Mouse (Mus musculus) midbrain, embryonic 15.5 days (tissue): Measurements from ENCODE around the gene Sync. TPM values are rescaled to one million over a fixed set of nuclear protein-coding genes. Genes with fewer than 3 reads are reported as not detected.
A peak's percentile ranks its signal among the peaks of the same experiment; 100 is the strongest.

Experiments used
- ATAC-seq: fragments of 200-750 bp; cut with Nextera tagmentation; replicated peaks from 2 replicates; pipeline ENCODE4 v1.8.0; 2017; ENCODE audit warnings: moderate TSS enrichment
- H3K27ac ChIP-seq: fragments of 300-500 bp; sonication (generic); 2 replicates; pipeline ENCODE4 v1.5.1; 2015; ENCODE audit warnings: mild to moderate bottlenecking, inconsistent platforms
- H3K27me3 ChIP-seq: fragments of 300-500 bp; sonication (generic); replicated peaks from 2 replicates; pipeline ENCODE4 v1.6.1; 2015; ENCODE audit warnings: inconsistent platforms
- H3K36me3 ChIP-seq: fragments of 300-500 bp; sonication (generic); replicated peaks from 2 replicates; pipeline ENCODE4 v1.6.1; 2015; ENCODE audit warnings: inconsistent platforms
- H3K4me1 ChIP-seq: fragments of 300-500 bp; sonication (generic); 2 replicates; pipeline ENCODE4 v1.6.1; 2015; ENCODE audit warnings: inconsistent platforms
- H3K4me2 ChIP-seq: fragments of 300-500 bp; sonication (generic); 2 replicates; pipeline ENCODE4 v1.6.1; 2015; ENCODE audit warnings: inconsistent platforms, mild to moderate bottlenecking, moderate library complexity
- H3K4me3 ChIP-seq: fragments of 300-500 bp; sonication (generic); 2 replicates; pipeline ENCODE4 v1.5.1; 2015; ENCODE audit warnings: mild to moderate bottlenecking, inconsistent platforms
- H3K9ac ChIP-seq: fragments of 300-500 bp; sonication (generic); 2 replicates; pipeline ENCODE4 v1.6.1; 2015; ENCODE audit warnings: mild to moderate bottlenecking, inconsistent platforms
- H3K9me3 ChIP-seq: fragments of 300-500 bp; sonication (generic); 2 replicates; pipeline ENCODE4 v1.6.1; 2016; ENCODE audit warnings: inconsistent platforms
- WGBS: fragments of 180-500 bp; shearing (Covaris S2); methylation state at CpG from one replicate; pipeline ENCODE4 v1.1.7; 2015; ENCODE audit warnings: mixed read lengths; 5-methylcytosine and 5-hydroxymethylcytosine counted together
- microRNA-seq: library from miRNA; unstranded; fragments of <30 nt; microRNA quantifications from one replicate; pipeline ENCODE4, GENCODE M21; 2016
- polyA plus RNA-seq: library from polyadenylated mRNA; unstranded; fragments of >200 nt; fragmentation: Nextera tagmentation; extraction: Ambion mirVana; gene quantifications from 2 replicates; pipeline ENCODE4 v1.2.1, GENCODE M21; 2015

Sync gene
- polyA plus RNA-seq, 1 experiment from 2014 or later, result 0.86 TPM

GRCm38 (mm10) chr4:129351111-129351510, 63.7 kb downstream of the Sync start:
- no peaks in the 10 kb centered on the region for H3K27me3 ChIP-seq
- H3K4me3 ChIP-seq, result no peak overlapping the region
- H3K36me3 ChIP-seq, result peaks cover 6% of the 10 kb centered on the region; the same call in 1 of the 2 replicates
- ATAC-seq, result 0 out of 2 replicates have a peak, but pooled peaks have one; percentile 9
- WGBS, result 78% methylated on average over 6 of the region's 6 CpGs
- H3K4me2 ChIP-seq, result no peak overlapping the region
- no peaks in the 10 kb centered on the region for H3K4me1 ChIP-seq
- no peaks in the 10 kb centered on the region for H3K9me3 ChIP-seq
- H3K9ac ChIP-seq, result no peak overlapping the region
- H3K27ac ChIP-seq, result no peak overlapping the region

DNA sequence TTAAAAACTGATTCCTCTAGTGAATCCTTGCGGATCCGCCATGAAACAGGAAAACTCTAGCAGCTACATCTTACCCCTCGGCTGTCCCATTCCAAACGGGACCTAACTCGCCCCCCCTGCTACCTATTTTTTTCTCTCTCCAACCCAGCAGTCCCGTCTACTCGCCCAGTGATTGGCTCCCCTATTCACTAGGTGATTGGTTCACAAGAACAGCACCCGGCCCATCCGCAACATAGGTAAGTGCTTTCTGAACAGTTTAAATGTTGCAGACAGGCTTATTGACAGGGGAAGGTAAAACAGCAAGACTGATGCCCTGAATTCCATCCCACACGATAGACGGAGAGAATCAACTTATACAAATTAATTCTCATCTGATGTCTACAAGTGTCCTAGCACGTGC, 65.8 kb downstream of the Sync start:
- WGBS, result 92% methylated on average over 12 of the region's 12 CpGs
- Histone ChIP-seq H3K4me1 (no peaks in the 10 kb centered on the region), H3K9me3 (no peaks in the 10 kb centered on the region), H3K27me3 (no peaks in the 10 kb centered on the region), H3K9ac (no peak overlapping the region), H3K4me3 (no peak overlapping the region), H3K4me2 (no peak overlapping the region), H3K36me3 (peaks cover 9% of the 10 kb centered on the region; the same call in 1 of the 2 replicates), H3K27ac (no peak overlapping the region)
- ATAC-seq, result no peak

DNA sequence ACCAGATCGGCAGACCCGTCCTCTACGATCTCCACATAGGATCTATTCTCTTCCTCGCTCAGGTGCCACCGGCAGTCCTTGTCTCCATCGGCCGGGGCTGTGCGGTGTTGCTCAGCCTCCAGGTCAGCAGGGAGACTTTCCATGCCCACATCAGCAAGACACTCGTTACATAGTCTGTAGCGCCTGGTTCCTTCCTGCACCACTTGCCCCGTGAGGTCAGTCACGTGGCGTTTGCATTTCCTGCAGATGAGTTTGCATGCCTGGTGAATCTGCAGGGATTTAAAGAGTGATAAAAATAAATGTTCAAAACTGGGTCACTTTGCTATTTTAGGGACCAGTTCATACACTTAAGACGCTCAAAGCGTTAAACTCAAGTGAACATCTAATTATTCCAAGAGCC, 66.8 kb downstream of the Sync start:
- WGBS, result 80% methylated on average over 15 of the region's 15 CpGs
- H3K36me3 ChIP-seq, result peaks cover 9% of the 10 kb centered on the region; the same call in 1 of the 2 replicates

DNA sequence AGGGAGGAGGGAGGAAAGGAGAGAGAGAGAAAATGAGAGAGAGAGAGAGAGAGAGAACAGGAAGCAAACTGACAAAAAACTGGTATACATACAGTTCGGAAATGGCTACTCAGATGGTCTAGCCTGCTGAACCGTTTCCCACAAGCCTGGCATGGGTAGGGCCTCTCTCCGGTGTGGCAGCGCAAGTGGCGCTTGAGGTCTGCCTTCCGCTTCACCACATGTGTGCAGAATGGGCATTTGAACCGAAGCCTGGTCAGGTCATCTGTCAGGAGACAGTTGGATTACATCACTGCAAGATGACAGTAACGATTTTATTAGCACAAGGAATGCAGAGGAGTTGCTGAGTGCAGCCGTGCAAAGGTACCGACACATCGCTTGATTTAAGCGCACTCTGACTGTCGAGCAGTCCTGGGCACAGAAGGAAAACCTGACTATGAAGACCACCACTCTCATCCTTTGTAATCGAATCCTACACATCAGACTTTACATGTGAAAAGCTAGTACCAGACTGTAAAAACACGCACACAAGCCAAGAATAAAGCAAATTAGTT, 70.3 kb downstream of the Sync start:
- H3K27me3 ChIP-seq, result no peaks in the 10 kb centered on the region
- H3K9me3 ChIP-seq, result no peaks in the 10 kb centered on the region
- ATAC-seq, result no peak
- H3K4me3 ChIP-seq, result no peak overlapping the region
- no peak overlapping the region for H3K9ac ChIP-seq
- H3K4me2 ChIP-seq, result no peak overlapping the region
- no peaks in the 10 kb centered on the region for H3K4me1 ChIP-seq
- 89% methylated on average over 15 of the region's 15 CpGs for WGBS
- H3K36me3 ChIP-seq, result peaks cover 14% of the 10 kb centered on the region; the same call in 1 of the 2 replicates
- no peak overlapping the region for H3K27ac ChIP-seq

More for the DNA sequence above, 66.8 kb downstream of the Sync start:
- Histone ChIP-seq H3K27ac (no peak overlapping the region), H3K9me3 (no peaks in the 10 kb centered on the region), H3K9ac (no peak overlapping the region), H3K4me2 (no peak overlapping the region), H3K4me3 (no peak overlapping the region), H3K27me3 (no peaks in the 10 kb centered on the region), H3K4me1 (no peaks in the 10 kb centered on the region)
- ATAC-seq, result no peak

Small RNAs within 50 kb of the gene (microRNA-seq; reads per million reads assigned to microRNA genes)
- not detected for gene Gm22994

Other genes starting within 250 kb of the Sync start
- 34.6 and 35.4 TPM in 2 replicates for gene Rnf19b, start 229.3 kb upstream of the Sync start, polyA plus RNA-seq
- not detected in 2 replicates for gene Tmem54, start 182.1 kb upstream of the Sync start, polyA plus RNA-seq
- 76.7 and 78.1 TPM in 2 replicates for gene Hpca, start 165.6 kb upstream of the Sync start, polyA plus RNA-seq
- gene Fndc5, start 150.6 kb upstream of the Sync start, polyA plus RNA-seq, result 7.0 and 7.8 TPM in 2 replicates
- 21.8 and 24.4 TPM in 2 replicates for gene S100pbp, start 97.9 kb upstream of the Sync start, polyA plus RNA-seq
- gene Yars, start 97.9 kb upstream of the Sync start, polyA plus RNA-seq, result 114 and 116 TPM in 2 replicates
- 9.4 and 9.7 TPM in 2 replicates for gene C77080, start 26.2 kb upstream of the Sync start, polyA plus RNA-seq
- 260 and 271 TPM in 2 replicates for gene Rbbp4, start 47.8 kb downstream of the Sync start, polyA plus RNA-seq
- gene Zbtb8os, start 48.1 kb downstream of the Sync start, polyA plus RNA-seq, result 19.9 and 21.1 TPM in 2 replicates
- 20.4 and 21.5 TPM in 2 replicates for gene Zbtb8a, start 90.5 kb downstream of the Sync start, polyA plus RNA-seq
- 19.0 and 19.8 TPM in 2 replicates for gene Zbtb8b, start 153.2 kb downstream of the Sync start, polyA plus RNA-seq
- gene Bsdc1, start 174.0 kb downstream of the Sync start, polyA plus RNA-seq, result 38.6 and 39.9 TPM in 2 replicates
- 0.49 and 0.52 TPM in 2 replicates for gene Tssk3, start 203.4 kb downstream of the Sync start, polyA plus RNA-seq
- gene Fam229a, start 203.6 kb downstream of the Sync start, polyA plus RNA-seq, result 0.56 TPM in 1 of 2 replicates, not detected in the other
- gene Marcksl1, start 226.0 kb downstream of the Sync start, polyA plus RNA-seq, result 1,751 and 1,836 TPM in 2 replicates